Mouse (Mus musculus): Measurements from ENCODE around the gene Ebf1. TPM values are rescaled to one million over a fixed set of nuclear protein-coding genes. Genes with fewer than 3 reads are reported as not detected.
"Not testable (repeated sequence)": the region's sequence is repeated elsewhere in the genome, so short reads cannot be mapped to it uniquely, and the experiment has no call there.

Gene Ebf1
- 10 to 100 TPM; 19.7 to 22.8 TPM for total RNA-seq (2021)
- long read RNA-seq, experiment 1, partial matches to known transcripts = 1 of 3 reads
- long read RNA-seq, experiment 1, other reads (novel, unspliced or antisense) = 2 of 3 reads
- long read RNA-seq, experiment 2, partial matches to known transcripts = 1 of 3 reads
- long read RNA-seq, experiment 2, other reads (novel, unspliced or antisense) = 2 of 3 reads

- peak; percentile 90 to 91 for DNase-seq
- intact Hi-C loops (cut with DNase I) = loop anchor here (1.0 to 10.0 kb wide), 5 partner anchors 70 to 1268 kb away; no protein-coding TSS in a partner anchor
Measured at GRCm38 (mm10) chr11:44616788-44617712, at the start of gene Ebf1. TSS of gene Ebf1 (plus strand) at chr11:44617317.

DNA sequence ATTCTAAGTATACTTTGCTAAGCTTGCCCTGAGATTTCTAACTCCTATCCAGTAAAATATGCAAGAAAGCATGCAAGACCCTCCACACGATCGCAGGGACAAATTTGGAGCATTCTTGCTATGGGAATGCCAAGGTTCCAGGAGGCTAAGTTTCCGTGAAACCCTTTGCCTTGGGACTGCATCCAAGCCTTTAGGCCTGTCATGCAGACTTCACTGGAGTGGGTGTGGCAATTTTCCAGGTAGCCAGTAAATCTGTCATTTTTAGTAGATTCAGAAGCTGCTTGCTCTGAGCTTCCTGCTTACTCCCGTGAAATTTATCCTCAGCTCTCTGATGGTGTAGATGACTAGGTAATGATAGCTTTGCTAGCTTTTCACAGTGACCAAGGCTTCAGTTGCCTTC lies 46.8 kb upstream of the Ebf1 start:
- DNase-seq; intact Hi-C loops (cut with DNase I): not testable (repeated sequence)

DNA sequence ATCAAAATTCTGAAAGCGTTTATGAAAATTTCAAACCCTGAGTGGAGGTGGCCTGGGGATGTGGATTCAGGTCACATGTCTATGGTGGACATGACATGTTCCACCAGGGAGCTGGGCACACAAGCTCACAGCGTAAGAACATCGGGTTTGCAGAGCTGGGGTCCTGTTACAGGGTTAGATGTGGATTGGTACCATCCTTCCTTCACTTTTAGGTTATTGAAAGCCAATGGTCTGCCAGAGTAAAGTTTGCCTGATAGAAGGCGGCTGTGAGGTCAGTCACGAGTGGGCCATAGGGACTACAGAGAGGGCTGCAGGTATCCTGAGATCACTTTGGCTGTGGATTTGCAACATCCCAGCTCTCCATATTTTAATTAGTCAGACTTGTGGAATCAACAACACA lies 44.3 kb upstream of the Ebf1 start:
- intact Hi-C loops (cut with DNase I) = no loop called here
- no peak for DNase-seq

GRCm38 (mm10) chr11:44573396-44573795 lies 43.7 kb upstream of the Ebf1 start:
- no peak for DNase-seq
- intact Hi-C loops (cut with DNase I) = no loop called here

DNA sequence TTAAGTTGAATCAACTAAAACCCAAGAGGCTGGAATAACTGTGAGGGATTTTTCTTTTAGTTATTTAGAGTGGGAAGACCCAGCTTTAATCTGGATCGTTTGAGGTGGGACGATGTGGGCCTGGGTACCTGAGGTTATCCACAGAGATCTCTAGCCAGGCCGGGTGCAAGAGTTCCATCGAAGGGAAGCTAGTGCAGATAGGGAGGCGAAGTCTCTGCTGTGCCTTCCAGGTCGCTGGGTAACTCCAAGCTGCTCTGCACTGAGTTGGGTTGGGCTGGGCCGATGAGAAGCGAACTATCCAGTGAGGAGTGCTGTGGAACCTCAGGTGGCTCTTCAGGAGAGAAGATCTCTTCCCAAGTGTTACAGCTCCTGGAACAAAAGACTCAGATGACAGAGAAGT lies 42.7 kb upstream of the Ebf1 start:
- no peak for DNase-seq
- intact Hi-C loops (cut with DNase I) = no loop called here

DNA sequence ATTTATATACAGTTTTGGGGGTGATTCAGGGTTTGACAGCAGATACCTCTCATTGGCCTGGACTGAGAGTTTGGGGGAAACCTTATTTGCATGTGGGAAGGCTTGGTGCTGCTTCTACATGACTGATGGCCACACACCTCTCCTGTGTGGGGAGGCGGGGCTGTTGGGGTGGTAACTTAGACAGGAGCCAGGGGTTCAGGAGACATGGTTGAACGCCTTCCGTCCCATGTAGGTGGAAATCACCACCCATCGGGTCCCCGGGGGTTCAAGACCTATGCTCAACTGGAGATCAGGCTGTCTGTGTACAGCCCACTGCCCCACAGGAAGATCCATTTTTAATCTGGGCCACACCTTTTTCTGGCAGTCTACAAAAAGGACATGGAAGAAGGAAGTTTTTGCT lies 42.3 kb upstream of the Ebf1 start:
- no peak for DNase-seq
- intact Hi-C loops (cut with DNase I) = no loop called here

GRCm38 (mm10) chr11:44577911-44578310 lies 39.2 kb upstream of the Ebf1 start:
- no peak for DNase-seq
- intact Hi-C loops (cut with DNase I) = no loop called here

DNA sequence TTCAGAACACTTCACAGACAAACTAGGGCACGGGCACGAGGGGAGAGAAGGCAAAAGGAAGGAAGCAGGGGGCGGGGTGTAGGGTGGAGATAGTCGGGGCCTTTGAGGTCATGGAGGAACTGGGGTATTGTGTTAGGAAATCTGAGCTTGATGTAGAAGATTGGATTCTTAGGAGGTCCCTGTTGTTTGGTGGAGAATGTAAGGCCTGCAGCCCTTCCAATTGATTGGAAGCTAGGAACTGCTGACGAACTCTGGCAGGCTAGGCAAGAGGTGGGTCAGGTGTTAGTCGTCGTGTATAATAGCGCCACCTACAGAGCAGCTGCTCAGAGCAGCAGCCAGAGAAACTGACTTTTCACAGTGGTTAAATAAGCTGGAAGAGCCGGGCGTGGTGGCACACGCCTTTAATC lies 35.8 kb upstream of the Ebf1 start:
- intact Hi-C loops (cut with DNase I) = loop anchor here (10.0 kb wide), 1 partner anchor 1214 kb away; no protein-coding TSS in a partner anchor
- DNase-seq = peak; percentile 39

GRCm38 (mm10) chr11:44586047-44586696 lies 30.9 kb upstream of the Ebf1 start:
- DNase-seq = peak; percentile 66 to 88
- intact Hi-C loops (cut with DNase I) = loop anchor here (5.0 to 10.0 kb wide), 4 partner anchors 951 to 1341 kb away; no protein-coding TSS in a partner anchor

DNA sequence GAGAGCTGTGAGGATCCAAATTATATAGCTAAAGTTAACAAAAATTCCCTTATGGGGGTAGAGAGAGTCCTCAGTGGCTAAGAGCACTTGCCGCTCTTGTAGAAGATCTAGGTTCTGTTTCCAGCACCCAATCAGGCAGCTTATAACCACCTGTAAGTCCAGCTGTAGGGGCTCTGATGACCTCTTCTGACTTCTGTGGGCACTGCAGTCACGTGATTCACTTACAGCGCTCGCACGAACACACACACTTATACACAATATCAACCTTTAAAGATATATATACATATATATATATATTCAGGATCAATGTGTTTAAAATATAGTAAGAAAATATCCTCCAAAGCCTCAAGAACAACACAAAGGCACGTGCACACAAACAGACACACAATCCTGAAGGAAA lies 24.1 kb upstream of the Ebf1 start:
- intact Hi-C loops (cut with DNase I) = no loop called here
- no peak for DNase-seq

- intact Hi-C loops (cut with DNase I) = no loop called here
- no peak for DNase-seq
Measured at GRCm38 (mm10) chr11:44594768-44595167, 22.3 kb upstream of the Ebf1 start.

- intact Hi-C loops (cut with DNase I) = loop anchor here (10.0 kb wide), 1 partner anchor 1128 kb away; no protein-coding TSS in a partner anchor
- DNase-seq = no peak
Measured at GRCm38 (mm10) chr11:44606881-44607280, 10.2 kb upstream of the Ebf1 start.

- DNase-seq = no peak
- intact Hi-C loops (cut with DNase I) = loop anchor here (10.0 kb wide), 1 partner anchor 1126 kb away; no protein-coding TSS in a partner anchor
Measured at GRCm38 (mm10) chr11:44608646-44609045, 8.5 kb upstream of the Ebf1 start.

DNA sequence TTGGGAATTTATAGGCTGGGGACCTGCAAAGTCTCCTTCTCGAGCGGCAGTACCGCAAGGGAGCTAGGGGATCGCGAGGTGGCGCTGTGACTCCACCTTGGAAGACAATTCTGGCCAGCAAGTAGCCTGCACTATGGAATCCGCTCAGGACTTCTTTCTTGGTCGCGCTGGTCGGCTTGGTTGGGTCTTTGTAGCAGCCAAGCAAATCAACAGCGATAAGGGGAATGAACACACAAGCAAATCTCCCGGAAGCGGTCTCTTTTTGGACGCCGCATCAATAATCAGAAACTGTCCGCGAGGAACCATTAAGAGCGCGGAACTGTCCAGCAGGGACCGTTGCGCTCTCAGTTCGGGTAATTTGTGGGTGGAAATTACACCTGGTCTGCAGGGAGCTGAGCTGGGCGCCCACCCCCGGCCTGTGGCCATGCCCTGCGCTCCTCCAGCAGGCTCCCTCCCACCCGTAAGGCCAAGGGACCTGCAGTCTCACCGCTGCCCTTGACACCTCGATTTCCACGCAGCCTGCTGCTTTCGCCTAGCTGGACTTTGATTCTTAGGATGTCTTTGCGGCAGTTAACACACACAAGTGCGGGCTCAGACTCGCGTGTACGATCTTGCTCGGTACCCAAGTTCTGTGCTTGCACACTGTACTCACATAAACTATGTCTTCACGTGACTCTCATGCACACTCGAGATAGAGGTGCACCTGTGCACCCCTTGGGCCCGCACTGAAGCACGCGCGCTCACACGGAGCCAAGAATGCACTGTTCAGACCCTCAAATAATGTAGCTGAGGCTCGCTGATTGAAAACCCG lies 5.9 kb upstream of the Ebf1 start:
- intact Hi-C loops (cut with DNase I) = loop anchor here (1.0 to 10.0 kb wide), 3 partner anchors 397 to 1274 kb away; no protein-coding TSS in a partner anchor
- peak; percentile 89 to 92 for DNase-seq

DNA sequence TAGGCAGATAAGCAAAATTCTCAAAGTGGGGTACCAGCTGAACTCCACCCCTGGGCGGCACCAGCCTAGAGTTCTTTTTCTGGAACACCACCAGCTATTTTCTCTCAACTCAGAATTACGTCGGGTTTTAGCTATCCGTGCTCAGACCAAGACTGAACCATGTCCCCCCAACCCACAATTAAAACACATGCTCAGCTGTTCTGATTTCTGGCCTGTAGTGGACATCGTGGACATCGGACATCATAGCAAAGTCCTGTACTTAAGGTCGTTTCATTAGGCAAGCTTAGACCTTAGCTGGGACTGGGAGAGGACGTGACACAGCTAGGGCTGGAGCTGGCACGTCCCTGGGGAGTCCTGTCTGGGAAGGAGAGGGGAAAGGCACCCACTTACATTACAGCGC lies 5.0 kb upstream of the Ebf1 start:
- intact Hi-C loops (cut with DNase I) = loop anchor here (10.0 kb wide), 1 partner anchor 1273 kb away; no protein-coding TSS in a partner anchor

DNA sequence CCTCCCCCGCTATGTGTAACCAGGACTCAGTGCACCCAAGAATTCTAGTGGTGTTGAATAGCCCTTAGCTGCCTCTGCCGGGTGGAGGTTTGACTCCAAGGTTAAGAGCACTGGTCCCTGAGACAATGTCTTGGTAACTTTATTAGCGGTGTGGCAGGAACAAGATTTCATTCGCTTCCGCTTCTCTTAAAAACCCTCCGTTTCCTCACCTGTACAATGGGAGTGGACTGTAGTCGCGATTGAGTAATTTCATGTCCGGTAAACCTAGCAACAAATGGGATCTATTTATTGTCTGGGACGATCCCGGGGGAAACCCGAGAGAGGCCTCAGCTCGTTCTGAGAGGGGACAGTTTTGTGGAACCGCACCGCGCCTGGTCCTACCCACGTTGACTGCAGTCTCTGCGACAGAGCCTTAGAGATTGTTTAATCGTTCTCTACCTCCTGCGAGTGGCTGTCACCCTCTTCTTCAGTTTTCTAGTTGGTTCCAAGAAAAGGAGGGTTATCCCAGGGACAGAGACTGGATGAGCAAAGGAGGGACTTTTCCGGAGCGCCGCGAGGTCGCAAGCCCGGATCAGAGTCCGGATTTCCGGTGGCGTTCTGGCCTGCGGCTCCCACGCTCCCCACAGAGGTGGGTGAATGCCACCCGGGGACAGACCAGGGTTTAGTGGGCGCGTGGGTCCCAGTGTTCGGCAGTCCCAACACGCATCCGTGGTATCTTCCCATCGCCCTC lies 4.3 kb upstream of the Ebf1 start:
- intact Hi-C loops (cut with DNase I) = loop anchor here (10.0 kb wide), 1 partner anchor 1272 kb away; no protein-coding TSS in a partner anchor
- peak in 1 of 2 experiments; percentile 50 for DNase-seq

More for the DNA sequence above, 5.0 kb upstream of the Ebf1 start:
- peak in 1 of 2 experiments; percentile 8 for DNase-seq

DNA sequence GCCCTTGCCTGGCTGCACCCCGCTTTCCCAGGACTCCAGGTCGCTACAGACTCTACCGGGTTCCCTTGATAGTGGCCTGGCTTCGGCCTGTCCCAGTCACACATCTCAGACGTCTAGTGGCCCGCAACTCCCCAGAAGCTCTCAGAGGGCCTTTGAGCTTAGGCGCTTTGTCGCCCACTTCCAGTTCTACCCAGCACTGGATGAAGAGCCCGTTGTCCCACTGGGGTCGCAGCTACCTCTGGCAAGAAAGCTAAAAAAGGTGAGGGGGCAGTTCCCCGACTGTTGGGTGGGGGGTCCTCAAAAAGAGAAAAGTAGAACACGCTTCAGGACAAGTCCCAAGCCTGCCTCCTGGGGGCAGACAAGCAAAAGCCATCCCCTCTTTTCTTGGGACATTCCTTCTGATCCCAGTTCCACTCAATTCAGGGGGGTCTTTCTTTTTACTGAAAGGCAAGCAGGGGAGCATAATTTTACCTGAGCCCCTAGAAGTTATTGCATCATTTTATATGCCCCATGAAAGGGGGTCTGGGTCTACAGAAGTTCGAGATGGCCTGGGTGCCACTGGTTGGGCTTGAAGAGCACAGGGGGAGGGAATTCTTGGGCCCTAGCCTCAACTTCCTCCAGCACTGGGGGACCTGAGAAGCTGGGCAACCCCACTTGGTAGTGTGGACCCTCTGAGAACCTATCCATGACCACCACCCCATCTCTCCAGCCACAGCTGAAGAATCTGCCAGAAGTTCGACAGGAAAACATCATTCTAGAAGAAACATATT lies 3.5 kb upstream of the Ebf1 start:
- DNase-seq = peak; percentile 35 to 48
- intact Hi-C loops (cut with DNase I) = loop anchor here (10.0 kb wide), 1 partner anchor 1271 kb away; no protein-coding TSS in a partner anchor

Data from heart, postnatal 14 days (tissue).